Mouse (Mus musculus): ENCODE results near the gene Mad2l2.

GRCm38 (mm10) chr4:148098666-148099065, 31.5 kb upstream of the Mad2l2 start:
- TF ChIP-seq GATA1 (IDR thresholded peaks at IDR 0.05; ENCODE audit: borderline replicate concordance, low read length) (no peak), FLI1 (IDR thresholded peaks at IDR 0.05; ENCODE audit: low read length) (no peak)
